Comparison of ENCODE assay signal across 20 mouse cellular contexts in genomic region chr3:35940047-35940446, GRCm38 (mm10). TPM values are rescaled to one million over a fixed set of nuclear protein-coding genes. Genes with fewer than 3 reads are reported as not detected.
DNase-seq lines count a peak whose midpoint lies in the region; ATAC-seq and TF ChIP-seq lines count a peak whose summit lies in the region.
"Had no signal": no experiment of that assay in that cellular context is flagged by ENCODE, and none has a peak within 500 bp of the region (broad histone marks: within the 10 kb centered on the region; RNA-seq: fewer than 3 reads in every experiment).

No protein-coding gene starts in this region.

- H3K9ac ChIP-seq in lung, embryonic 14.5 days, result no peak overlapping the region
- H3K9ac ChIP-seq in ES-E14 (ENCODE audit: insufficient read depth, low read depth, low read length, poor library complexity, severe bottlenecking), result no peak overlapping the region
- H3K9ac ChIP-seq: embryonic facial prominence, embryonic 12.5 days; hindbrain, embryonic 14.5 days; liver, embryonic 15.5 days had no signal

- WGBS in lung, embryonic 14.5 days, result 27% methylated on average over 2 of the region's 2 CpGs

- no peaks in the 10 kb centered on the region for H3K27me3 ChIP-seq in lung, embryonic 14.5 days (ENCODE audit: insufficient read depth, low read length)
- H3K27me3 ChIP-seq: embryonic facial prominence, embryonic 12.5 days; liver, embryonic 15.5 days had no signal

- H3K36me3 ChIP-seq in lung, embryonic 14.5 days (ENCODE audit: insufficient read depth), result no peaks in the 10 kb centered on the region
- H3K36me3 ChIP-seq in ES-E14 (ENCODE audit: control insufficient read depth, insufficient read depth, low read length, poor library complexity, severe bottlenecking), result no peaks in the 10 kb centered on the region; the same call in 1 of the 2 replicates

- H3K4me2 ChIP-seq in lung, embryonic 14.5 days, result no peak overlapping the region
- H3K4me2 ChIP-seq: embryonic facial prominence, embryonic 12.5 days; heart, embryonic 11.5 days; hindbrain, embryonic 14.5 days; liver, embryonic 15.5 days had no signal

- no peak for DNase-seq in lung, embryonic 14.5 days
- no peak for DNase-seq in lung, postnatal 10 days
- peak; percentile 19 for DNase-seq in ES-E14 (ENCODE audit: low read depth, low spot score)
- no peak for DNase-seq in ovary, postnatal 10 days (ENCODE audit: low spot score)
- DNase-seq in cerebellum, adult 11-12 months, result no peak
- DNase-seq: adrenal gland, adult 8-10 months; cerebellum, adult 9-10 months; gastrocnemius, postnatal 36 days; kidney, postnatal 36 days; layer of hippocampus, adult 9-11 months; retina, postnatal 1 day; right cerebral cortex, postnatal 4 days; thymus, postnatal 4 days had no signal

- in situ Hi-C loops in ES-E14 (cut with MboI; ENCODE audit: low sequenced_read_pairs in 2 of 2, unreplicated experiment in 2 of 2), result no loop called here

- H3K4me3 ChIP-seq in lung, embryonic 14.5 days (ENCODE audit: low read depth, low read length), result no peak overlapping the region
- no peak overlapping the region for H3K4me3 ChIP-seq in ES-E14 (ENCODE audit: insufficient read depth in 1 of 2, low read depth in 1 of 2, low read length in 2 of 2, poor library complexity in 1 of 2, severe bottlenecking in 1 of 2)
- H3K4me3 ChIP-seq: embryonic facial prominence, embryonic 12.5 days; liver, embryonic 15.5 days had no signal

- ATAC-seq in lung, embryonic 14.5 days (ENCODE audit: insufficient read depth), result peak; percentile 31; the same call in 1 of the 2 replicates
- peak; percentile 80 for ATAC-seq in common myeloid progenitor, adult 5-6 weeks (replicated peaks; ENCODE audit: low read depth, poor library complexity, severe bottlenecking)
- ATAC-seq in megakaryocyte-erythroid progenitor cell, adult 5-6 weeks (replicated peaks; ENCODE audit: low FRiP score, low TSS enrichment, poor library complexity, severe bottlenecking), result 0 out of 2 replicates have a peak, but pooled peaks have one; percentile 19
- ATAC-seq: forebrain, embryonic 14.5 days had no signal

- no peaks in the 10 kb centered on the region for H3K4me1 ChIP-seq in lung, embryonic 14.5 days (ENCODE audit: insufficient read depth)
- H3K4me1 ChIP-seq in ES-E14 (ENCODE audit: control insufficient read depth in 2 of 2, insufficient read depth in 2 of 2, low read length in 2 of 2, poor library complexity in 1 of 2), result peaks cover 4% of the 10 kb centered on the region in 2 experiments; a peak in 3 of 4 replicates
- H3K4me1 ChIP-seq: embryonic facial prominence, embryonic 12.5 days had no signal

- H3K9me3 ChIP-seq in lung, embryonic 14.5 days (ENCODE audit: low read depth, low read length), result no peaks in the 10 kb centered on the region
- no peaks in the 10 kb centered on the region for H3K9me3 ChIP-seq in ES-E14 (ENCODE audit: control insufficient read depth, insufficient read depth, low read depth, low read length)
- H3K9me3 ChIP-seq: embryonic facial prominence, embryonic 12.5 days; liver, embryonic 15.5 days had no signal

- H3K27ac ChIP-seq in lung, embryonic 14.5 days (ENCODE audit: low read depth), result no peak overlapping the region
- no peak overlapping the region for H3K27ac ChIP-seq in ES-E14 (ENCODE audit: insufficient read depth, low read depth, low read length, poor library complexity, severe bottlenecking)
- H3K27ac ChIP-seq: embryonic facial prominence, embryonic 12.5 days; hindbrain, embryonic 14.5 days; liver, embryonic 15.5 days had no signal

- TF ChIP-seq CTCF in lung, embryonic 14.5 days (IDR thresholded peaks at IDR 0.05; ENCODE audit: low read depth), result no peak

TF ChIP-seq in ES-E14, 5 proteins besides CTCF, POLR2A, EP300 and RAD21:
- TF ChIP-seq HCFC1 (IDR thresholded peaks at IDR 0.05; ENCODE audit: borderline replicate concordance, insufficient read depth, low read length) (no peak), ZC3H11A (IDR thresholded peaks at IDR 0.05; ENCODE audit: borderline replicate concordance, low read depth, low read length) (no peak), MAFK (IDR thresholded peaks at IDR 0.05; ENCODE audit: insufficient read depth, low read depth, low read length) (no peak), CHD2 (IDR thresholded peaks at IDR 0.05; ENCODE audit: low read depth, low read length) (no peak), ZNF384 (IDR thresholded peaks at IDR 0.05; ENCODE audit: low read depth, low read length) (no peak)

RNA-seq across cellular contexts. Expression of gene Dcun1d1, which starts 2.8 kb away (rescaled TPM):
- 97.7 and 102 TPM in 2 replicates for polyA plus RNA-seq in lung, embryonic 14.5 days (2014; fragmentation: Nextera tagmentation; extraction: Ambion mirVana)
- total RNA-seq in ES-E14 (2012; rRNA removed), result 28.2 and 32.3 TPM in 2 replicates
- 226 and 326 TPM in 2 replicates for total RNA-seq in common myeloid progenitor, adult 5-6 weeks (2017)
- total RNA-seq in megakaryocyte-erythroid progenitor cell, adult 5-6 weeks (2014; fragmentation: Nextera tagmentation), result 71.7 and 71.9 TPM in 2 replicates
- 259 and 282 TPM in 2 replicates for total RNA-seq in megakaryocyte-erythroid progenitor cell, adult 5-6 weeks (2017)

Comparison
In these comparisons a context has a peak if more than half of its experiments do, and no peak if none do; other contexts are left out.
1. ATAC-seq: peak in every context shown above with its lines; median percentile 80 in common myeloid progenitor, adult 5-6 weeks; 31 in lung, embryonic 14.5 days; 19 in megakaryocyte-erythroid progenitor cell, adult 5-6 weeks.